ENCODE assay signal across 22 mouse cellular contexts in genomic region chr3:116785820-116786219, GRCm38 (mm10). TPM values are rescaled to one million over a fixed set of nuclear protein-coding genes. Genes with fewer than 3 reads are reported as not detected.
DNase-seq lines count a peak whose midpoint lies in the region; ATAC-seq and TF ChIP-seq lines count a peak whose summit lies in the region.
"Had no signal": no experiment of that assay in that cellular context is flagged by ENCODE, and none has a peak within 500 bp of the region (broad histone marks: within the 10 kb centered on the region; RNA-seq: fewer than 3 reads in every experiment).

No protein-coding gene starts in this region.

- H3K4me1 ChIP-seq in kidney, embryonic 15.5 days, result 0 out of 2 replicates have a peak, but pooled peaks cover 3% of the 10 kb centered on the region
- H3K4me1 ChIP-seq in embryonic facial prominence, embryonic 15.5 days, result no peaks in the 10 kb centered on the region
- H3K4me1 ChIP-seq: embryonic facial prominence, embryonic 12.5 days; hindbrain, embryonic 10.5 days; intestine, embryonic 15.5 days had no signal

- H3K9me3 ChIP-seq in kidney, embryonic 15.5 days (replicated peaks), result no peaks in the 10 kb centered on the region
- no peaks in the 10 kb centered on the region for H3K9me3 ChIP-seq in embryonic facial prominence, embryonic 15.5 days (replicated peaks)
- H3K9me3 ChIP-seq: embryonic facial prominence, embryonic 12.5 days; hindbrain, embryonic 10.5 days; intestine, embryonic 15.5 days had no signal

- no peak overlapping the region; the same call in 1 of the 2 replicates for H3K4me3 ChIP-seq in gastrocnemius, adult 2 months
- no peak overlapping the region for H3K4me3 ChIP-seq in kidney, embryonic 15.5 days (replicated peaks)
- no peak overlapping the region for H3K4me3 ChIP-seq in embryonic facial prominence, embryonic 15.5 days (replicated peaks)
- H3K4me3 ChIP-seq: embryonic facial prominence, embryonic 12.5 days; heart, adult 2 months; hindbrain, embryonic 10.5 days; intestine, embryonic 15.5 days had no signal

- no peak overlapping the region for H3K4me2 ChIP-seq in kidney, embryonic 15.5 days
- no peak overlapping the region for H3K4me2 ChIP-seq in embryonic facial prominence, embryonic 15.5 days (replicated peaks)
- H3K4me2 ChIP-seq: embryonic facial prominence, embryonic 12.5 days; heart, embryonic 11.5 days; hindbrain, embryonic 14.5 days; intestine, embryonic 15.5 days had no signal

- DNase-seq in gastrocnemius, adult 2 months, result peak; percentile 69
- DNase-seq in gastrocnemius, postnatal 14 days, result no peak
- no peak for DNase-seq in kidney, adult 8-10 months
- no peak for DNase-seq in left cerebral cortex, postnatal 14 days (ENCODE audit: low spot score in 2 of 2)
- DNase-seq: adrenal gland, postnatal 14 days; cerebellum, adult 2 months; cerebellum, postnatal 10 days; embryo, embryonic 11 days; gastrocnemius, postnatal 10 days; heart, adult 2 months had no signal

- peak overlapping the region; percentile 87 for H3K27ac ChIP-seq in gastrocnemius, adult 2 months
- H3K27ac ChIP-seq in kidney, embryonic 15.5 days, result peak overlapping the region; percentile 63
- H3K27ac ChIP-seq in embryonic facial prominence, embryonic 15.5 days (replicated peaks), result no peak overlapping the region
- H3K27ac ChIP-seq: embryonic facial prominence, embryonic 12.5 days; heart, adult 2 months; hindbrain, embryonic 10.5 days; hindbrain, embryonic 14.5 days; intestine, embryonic 15.5 days had no signal

- H3K36me3 ChIP-seq in kidney, embryonic 15.5 days, result peaks cover 72% of the 10 kb centered on the region
- H3K36me3 ChIP-seq in embryonic facial prominence, embryonic 15.5 days, result peaks cover 54% of the 10 kb centered on the region

- peak; percentile 70 for ATAC-seq in kidney, embryonic 15.5 days (replicated peaks; ENCODE audit: low FRiP score)
- peak; percentile 47; the same call in 1 of the 2 replicates for ATAC-seq in embryonic facial prominence, embryonic 15.5 days (ENCODE audit: insufficient number of reproducible peaks, low FRiP score, low TSS enrichment, low read depth)
- peak; percentile 23; the same call in 1 of the 2 replicates for ATAC-seq in megakaryocyte-erythroid progenitor cell, adult 5-6 weeks (replicated peaks; ENCODE audit: low FRiP score, low TSS enrichment, poor library complexity, severe bottlenecking)
- ATAC-seq: activated CD4-positive, CD25-positive, alpha-beta regulatory T cell, adult 4 months; forebrain, embryonic 14.5 days; Patski had no signal

- TF ChIP-seq CTCF in gastrocnemius, adult 2 months (IDR thresholded peaks at IDR 0.05), result no peak

- intact Hi-C loops in gastrocnemius, adult 2 months (cut with DNase I), result no loop called here
- intact Hi-C loops in gastrocnemius, postnatal 14 days (cut with DNase I; ENCODE audit: low total_unique reads), result no loop called here
- intact Hi-C loops in left cerebral cortex, postnatal 14 days (cut with DNase I), result no loop called here

- no peaks in the 10 kb centered on the region for H3K27me3 ChIP-seq in kidney, embryonic 15.5 days
- no peaks in the 10 kb centered on the region for H3K27me3 ChIP-seq in embryonic facial prominence, embryonic 15.5 days
- H3K27me3 ChIP-seq: CH12.LX; embryonic facial prominence, embryonic 12.5 days; intestine, embryonic 15.5 days; Patski had no signal

- WGBS in kidney, embryonic 15.5 days, result 68% methylated on average over 8 of the region's 8 CpGs
- 88% methylated on average over 8 of the region's 8 CpGs for WGBS in embryonic facial prominence, embryonic 15.5 days

- no peak overlapping the region for H3K9ac ChIP-seq in kidney, embryonic 15.5 days
- no peak overlapping the region for H3K9ac ChIP-seq in embryonic facial prominence, embryonic 15.5 days
- H3K9ac ChIP-seq: embryonic facial prominence, embryonic 12.5 days; hindbrain, embryonic 14.5 days; intestine, embryonic 15.5 days had no signal

RNA-seq across cellular contexts. Expression of gene Agl, which starts 22.1 kb away (rescaled TPM):
- 1,000 to 10,000 TPM in 1 of 2 experiments, 100 to 1,000 TPM in 1; 657 to 1,000 TPM for total RNA-seq in gastrocnemius, adult 2 months (2021)
- 100 to 1,000 TPM; 546 to 661 TPM for total RNA-seq in gastrocnemius, postnatal 14 days (2021)
- 20.6 and 21.3 TPM in 2 replicates for polyA plus RNA-seq in kidney, embryonic 15.5 days (2015; fragmentation: Nextera tagmentation; extraction: Ambion mirVana)
- 23.3 and 23.5 TPM in 2 replicates for polyA plus RNA-seq in embryonic facial prominence, embryonic 15.5 days (2015; fragmentation: Nextera tagmentation; extraction: Ambion mirVana)
- 11.3 and 13.3 TPM in 2 replicates for total RNA-seq in megakaryocyte-erythroid progenitor cell, adult 5-6 weeks (2014; fragmentation: Nextera tagmentation)
- total RNA-seq in megakaryocyte-erythroid progenitor cell, adult 5-6 weeks (2017), result 6.2 and 7.8 TPM in 2 replicates
- 10 to 100 TPM; 23.7 to 26.0 TPM for total RNA-seq in left cerebral cortex, postnatal 14 days (2021)

Comparison
In these comparisons a context has a peak if more than half of its experiments do, and no peak if none do; other contexts are left out.
1. RNA of gene Agl, which starts 22.1 kb away (total RNA-seq): 657 to 1,000 TPM in gastrocnemius, adult 2 months and 546 to 661 TPM in gastrocnemius, postnatal 14 days; 23.7 to 26.0 TPM in left cerebral cortex, postnatal 14 days and 6.2 to 13.3 TPM in megakaryocyte-erythroid progenitor cell, adult 5-6 weeks; every median in the first group is over 10 times any median in the second.
2. Peak in every context shown above with its lines, with median percentiles within 50 percentile points of each other: ATAC-seq.